Mouse (Mus musculus): Measurements from ENCODE around the gene Itgav. TPM values are rescaled to one million over a fixed set of nuclear protein-coding genes. Genes with fewer than 3 reads are reported as not detected.

The Itgav gene
- polyA plus RNA-seq, 1 experiment from 2014 or later: 23.0 TPM

DNA sequence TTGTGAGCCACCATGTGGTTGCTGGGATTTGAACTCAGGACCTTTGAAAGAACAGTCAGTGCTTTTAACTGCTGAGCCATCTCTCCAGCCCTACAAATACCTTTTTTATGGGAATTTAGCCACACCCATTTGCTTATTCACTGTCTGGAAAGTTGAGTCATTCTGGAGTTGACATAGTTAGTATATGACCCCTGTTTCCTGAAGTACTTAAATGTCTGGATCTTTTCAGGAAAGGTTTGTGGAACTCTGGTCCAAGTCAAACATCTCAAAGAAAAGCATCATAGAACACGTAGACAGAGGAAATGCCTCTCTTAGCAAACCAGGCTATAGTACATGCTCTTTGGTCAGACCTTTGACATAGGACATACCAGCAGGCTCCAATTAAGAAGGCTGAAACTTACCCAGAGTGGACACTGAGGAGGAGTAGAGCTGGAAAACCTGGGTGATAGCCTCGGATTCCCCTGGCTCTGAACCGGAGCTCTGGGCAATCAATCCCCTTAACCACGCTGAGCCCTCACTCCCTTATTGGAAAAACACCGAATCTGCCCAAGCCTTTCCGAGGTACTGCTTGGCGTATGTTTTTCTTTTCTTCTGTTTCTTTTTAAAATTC is 34.5 kb downstream of the Itgav start:
- Histone ChIP-seq H3K27ac (peak overlapping the region; percentile 64), H3K4me2 (replicated peaks) (peak overlapping the region; percentile 41), H3K27me3 (no peaks in the 10 kb centered on the region), H3K4me3 (replicated peaks) (peak overlapping the region; percentile 17; the same call in 1 of the 2 replicates), H3K9ac (replicated peaks) (peak overlapping the region; percentile 37; the same call in 1 of the 2 replicates), H3K9me3 (no peaks in the 10 kb centered on the region), H3K36me3 (0 out of 2 replicates have a peak, but pooled peaks cover 2% of the 10 kb centered on the region), H3K4me1 (replicated peaks) (peaks cover 14% of the 10 kb centered on the region)
- 0 out of 2 replicates have a peak, but pooled peaks have one; percentile 35 for ATAC-seq
- 37% methylated on average over 7 of the region's 7 CpGs for WGBS

DNA sequence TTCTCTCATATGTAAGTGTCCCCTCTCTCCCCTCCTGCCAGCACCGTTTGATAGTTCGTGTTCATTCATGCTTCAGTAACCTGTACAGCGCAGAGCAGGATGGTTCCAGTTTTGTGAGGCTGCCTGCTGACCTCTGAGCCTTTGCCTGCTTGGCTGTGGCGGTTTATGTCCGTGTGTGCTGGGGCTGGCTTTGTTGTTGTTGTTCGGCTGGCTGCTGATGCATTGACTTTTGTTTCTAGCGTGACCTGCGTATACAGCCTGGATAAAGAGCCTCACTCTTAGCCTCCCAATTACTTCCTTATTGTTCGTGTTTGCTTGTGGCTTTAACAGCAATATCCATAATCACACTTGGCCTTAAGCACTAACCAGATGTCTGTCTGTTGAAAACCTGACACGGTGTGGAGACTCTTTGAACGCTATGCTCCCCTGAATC is 35.0 kb downstream of the Itgav start:
- H3K36me3 ChIP-seq: 0 out of 2 replicates have a peak, but pooled peaks cover 2% of the 10 kb centered on the region
- peak; percentile 87 for ATAC-seq
- peak overlapping the region; percentile 37; the same call in 1 of the 2 replicates for H3K9ac ChIP-seq (replicated peaks)
- peaks cover 14% of the 10 kb centered on the region for H3K4me1 ChIP-seq (replicated peaks)
- peak overlapping the region; percentile 64 for H3K27ac ChIP-seq
- no peaks in the 10 kb centered on the region for H3K27me3 ChIP-seq
- WGBS: 22% methylated on average over 11 of the region's 11 CpGs
- H3K4me3 ChIP-seq (replicated peaks): peak overlapping the region; percentile 17; the same call in 1 of the 2 replicates
- no peaks in the 10 kb centered on the region for H3K9me3 ChIP-seq
- peak overlapping the region; percentile 41 for H3K4me2 ChIP-seq (replicated peaks)

DNA sequence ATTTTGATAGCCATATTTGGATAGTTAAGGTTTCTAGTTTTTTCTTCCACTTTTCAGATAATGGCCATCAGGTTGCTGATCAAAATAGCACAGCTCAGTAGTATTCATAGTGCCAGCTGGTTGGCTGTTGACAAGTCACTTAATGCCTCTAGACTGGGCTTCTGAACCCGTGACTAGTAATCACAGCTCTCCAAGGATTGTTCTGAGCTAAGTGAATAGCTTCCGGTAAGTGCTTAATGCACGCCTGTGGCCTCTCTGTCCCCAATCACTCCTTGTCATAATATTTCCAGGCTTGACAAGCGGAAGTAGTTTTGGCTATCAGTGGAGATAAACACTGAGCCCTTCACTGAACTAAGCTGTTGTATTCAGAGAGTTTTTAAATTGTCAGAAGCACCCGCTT is 35.5 kb downstream of the Itgav start:
- Histone ChIP-seq H3K9me3 (no peaks in the 10 kb centered on the region), H3K36me3 (0 out of 2 replicates have a peak, but pooled peaks cover 2% of the 10 kb centered on the region), H3K9ac (replicated peaks) (no peak overlapping the region), H3K4me3 (replicated peaks) (no peak overlapping the region), H3K27me3 (no peaks in the 10 kb centered on the region), H3K4me1 (replicated peaks) (peaks cover 14% of the 10 kb centered on the region), H3K4me2 (replicated peaks) (peak overlapping the region; percentile 41; the same call in 1 of the 2 replicates), H3K27ac (peak overlapping the region; percentile 64; the same call in 1 of the 2 replicates)
- peak; percentile 85 for ATAC-seq
- WGBS: 51% methylated on average over 5 of the region's 5 CpGs

DNA sequence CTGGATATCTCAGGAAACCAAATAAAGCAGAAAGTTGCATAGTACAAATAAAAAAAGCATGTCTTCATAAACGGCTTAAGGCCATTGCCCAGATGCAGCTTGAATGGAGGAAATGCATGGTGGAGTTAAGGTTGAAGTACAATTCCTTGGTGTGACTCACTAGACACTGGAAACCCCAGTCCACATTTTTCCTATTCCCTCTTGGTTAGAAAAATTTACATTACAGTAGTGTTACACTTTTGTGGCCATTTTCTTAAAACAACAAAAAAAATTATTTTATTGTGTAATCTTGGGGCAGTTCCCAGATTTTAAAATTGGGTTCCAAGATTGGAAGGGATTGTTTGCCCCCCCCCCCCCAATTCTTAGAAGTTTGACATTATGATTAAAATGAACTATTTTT is 35.9 kb downstream of the Itgav start:
- no peaks in the 10 kb centered on the region for H3K9me3 ChIP-seq
- no peaks in the 10 kb centered on the region for H3K27me3 ChIP-seq
- ATAC-seq: no peak
- peaks cover 14% of the 10 kb centered on the region for H3K4me1 ChIP-seq (replicated peaks)
- H3K4me2 ChIP-seq (replicated peaks): no peak overlapping the region
- H3K9ac ChIP-seq (replicated peaks): no peak overlapping the region
- 0 out of 2 replicates have a peak, but pooled peaks cover 2% of the 10 kb centered on the region for H3K36me3 ChIP-seq
- H3K27ac ChIP-seq: no peak overlapping the region
- H3K4me3 ChIP-seq (replicated peaks): no peak overlapping the region
- WGBS: 73% methylated on average over 1 of the region's 1 CpGs

DNA sequence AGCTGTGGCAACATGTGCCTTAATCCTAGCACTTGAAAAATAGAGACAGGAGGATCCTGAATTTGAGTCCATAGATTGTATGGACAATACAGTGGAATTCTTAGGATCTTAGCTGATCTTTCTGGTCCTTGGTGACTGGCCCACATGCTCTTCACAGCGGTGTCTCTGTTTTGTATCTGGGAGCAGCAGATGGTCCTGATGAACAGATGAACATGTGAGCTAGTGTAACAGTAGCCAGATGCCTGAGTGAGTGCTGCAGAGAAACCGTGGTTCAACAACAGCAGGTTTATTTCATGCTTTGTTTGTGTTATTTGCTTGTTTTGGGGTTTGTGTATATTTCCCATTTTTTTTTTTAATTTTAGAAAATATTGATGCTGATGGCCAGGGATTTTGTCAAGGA is 37.3 kb downstream of the Itgav start:
- ATAC-seq: no peak
- no peaks in the 10 kb centered on the region for H3K9me3 ChIP-seq
- WGBS: 75% methylated on average over 2 of the region's 2 CpGs
- no peak overlapping the region for H3K9ac ChIP-seq (replicated peaks)
- H3K27ac ChIP-seq: no peak overlapping the region
- peaks cover 14% of the 10 kb centered on the region for H3K4me1 ChIP-seq (replicated peaks)
- H3K36me3 ChIP-seq: no peaks in the 10 kb centered on the region
- H3K4me2 ChIP-seq (replicated peaks): no peak overlapping the region
- H3K4me3 ChIP-seq (replicated peaks): no peak overlapping the region
- no peaks in the 10 kb centered on the region for H3K27me3 ChIP-seq

DNA sequence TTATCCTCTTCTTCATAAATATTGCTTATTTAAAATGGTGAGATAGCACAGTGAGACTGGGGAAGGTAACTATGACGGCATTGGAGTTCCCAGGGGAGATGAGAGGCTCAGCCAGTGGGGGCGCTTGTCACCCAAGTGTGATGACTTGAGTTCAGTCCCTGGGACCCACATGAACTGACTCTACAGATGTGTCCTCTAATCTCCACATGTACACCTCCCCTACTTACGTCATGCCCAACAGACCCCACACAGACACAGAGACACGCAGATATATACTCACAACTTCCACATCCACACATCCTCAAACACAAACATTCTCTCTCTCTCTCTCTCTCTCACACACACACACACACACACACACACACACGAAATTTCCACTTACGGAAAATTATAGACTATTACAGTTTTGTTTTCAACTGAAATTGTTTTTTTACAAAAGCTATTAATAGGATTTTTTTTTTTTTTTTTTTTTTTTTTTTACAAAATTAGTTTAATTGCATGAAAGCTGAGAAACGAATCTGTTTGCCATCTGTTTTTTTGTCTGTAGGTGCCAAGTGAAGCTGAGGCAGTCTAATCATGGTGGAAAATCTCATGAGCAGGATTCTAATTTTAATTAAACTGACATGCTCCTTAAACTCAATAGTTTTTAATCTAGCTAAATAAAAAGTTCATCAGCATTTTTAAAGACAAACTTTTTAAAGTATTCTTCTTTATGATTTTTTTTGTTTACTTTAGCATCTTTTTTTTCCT is 38.1 kb downstream of the Itgav start:
- Histone ChIP-seq H3K9ac (replicated peaks) (no peak overlapping the region), H3K27me3 (no peaks in the 10 kb centered on the region), H3K9me3 (no peaks in the 10 kb centered on the region), H3K27ac (no peak overlapping the region), H3K36me3 (no peaks in the 10 kb centered on the region), H3K4me3 (replicated peaks) (no peak overlapping the region), H3K4me2 (replicated peaks) (no peak overlapping the region), H3K4me1 (replicated peaks) (peaks cover 14% of the 10 kb centered on the region)
- no peak for ATAC-seq
- WGBS: 81% methylated on average over 7 of the region's 7 CpGs

DNA sequence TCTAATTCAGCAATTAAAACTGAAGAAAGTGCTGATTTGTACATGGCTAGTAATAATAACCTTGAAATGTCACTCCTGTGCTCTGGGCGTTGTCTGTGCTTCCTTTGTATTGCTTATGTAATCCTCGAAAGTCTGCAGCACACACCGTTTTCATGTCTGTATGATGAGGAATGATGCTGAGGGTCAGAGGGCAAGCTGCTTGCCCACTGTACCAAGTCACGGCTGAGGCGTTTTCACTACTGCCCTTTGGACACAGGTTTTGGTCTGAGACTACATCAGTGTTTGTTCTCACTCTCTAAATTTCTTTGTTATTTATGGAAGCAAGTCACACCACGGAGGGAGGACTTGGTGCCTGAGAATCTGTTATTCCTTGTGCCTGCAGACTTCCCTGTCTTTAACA is 41.9 kb downstream of the Itgav start:
- no peak overlapping the region for H3K27ac ChIP-seq
- no peak overlapping the region for H3K4me2 ChIP-seq (replicated peaks)
- 85% methylated on average over 6 of the region's 6 CpGs for WGBS
- H3K4me1 ChIP-seq (replicated peaks): no peaks in the 10 kb centered on the region
- no peak for ATAC-seq
- no peaks in the 10 kb centered on the region for H3K36me3 ChIP-seq
- H3K9me3 ChIP-seq: no peaks in the 10 kb centered on the region
- H3K4me3 ChIP-seq (replicated peaks): no peak overlapping the region
- H3K27me3 ChIP-seq: no peaks in the 10 kb centered on the region
- no peak overlapping the region for H3K9ac ChIP-seq (replicated peaks)

DNA sequence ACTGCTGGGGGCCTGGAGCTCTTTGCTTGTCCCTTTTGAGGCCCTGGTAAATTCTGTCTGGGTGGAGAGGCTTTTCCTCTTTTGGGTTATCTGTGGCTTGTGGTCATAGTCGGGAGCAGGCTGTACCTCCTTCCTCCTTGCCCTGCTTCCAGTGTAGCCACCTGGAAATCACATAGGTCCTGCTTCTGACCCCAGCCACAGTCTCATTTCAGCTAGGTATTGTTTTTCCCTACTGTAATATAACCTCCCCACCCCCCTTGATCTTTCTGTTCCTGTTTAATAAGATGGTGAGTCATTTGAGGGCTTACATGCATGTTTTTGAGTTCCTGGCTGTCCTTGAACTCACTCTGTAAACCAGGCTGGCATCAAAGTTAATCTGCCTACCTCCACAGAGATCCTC is 42.7 kb downstream of the Itgav start:
- H3K27ac ChIP-seq: no peak overlapping the region
- H3K36me3 ChIP-seq: no peaks in the 10 kb centered on the region
- no peak for ATAC-seq
- H3K9ac ChIP-seq (replicated peaks): no peak overlapping the region
- H3K4me1 ChIP-seq (replicated peaks): no peaks in the 10 kb centered on the region
- H3K4me2 ChIP-seq (replicated peaks): no peak overlapping the region
- WGBS: 90% methylated on average over 1 of the region's 1 CpGs
- H3K4me3 ChIP-seq (replicated peaks): no peak overlapping the region
- H3K9me3 ChIP-seq: no peaks in the 10 kb centered on the region
- no peaks in the 10 kb centered on the region for H3K27me3 ChIP-seq

DNA sequence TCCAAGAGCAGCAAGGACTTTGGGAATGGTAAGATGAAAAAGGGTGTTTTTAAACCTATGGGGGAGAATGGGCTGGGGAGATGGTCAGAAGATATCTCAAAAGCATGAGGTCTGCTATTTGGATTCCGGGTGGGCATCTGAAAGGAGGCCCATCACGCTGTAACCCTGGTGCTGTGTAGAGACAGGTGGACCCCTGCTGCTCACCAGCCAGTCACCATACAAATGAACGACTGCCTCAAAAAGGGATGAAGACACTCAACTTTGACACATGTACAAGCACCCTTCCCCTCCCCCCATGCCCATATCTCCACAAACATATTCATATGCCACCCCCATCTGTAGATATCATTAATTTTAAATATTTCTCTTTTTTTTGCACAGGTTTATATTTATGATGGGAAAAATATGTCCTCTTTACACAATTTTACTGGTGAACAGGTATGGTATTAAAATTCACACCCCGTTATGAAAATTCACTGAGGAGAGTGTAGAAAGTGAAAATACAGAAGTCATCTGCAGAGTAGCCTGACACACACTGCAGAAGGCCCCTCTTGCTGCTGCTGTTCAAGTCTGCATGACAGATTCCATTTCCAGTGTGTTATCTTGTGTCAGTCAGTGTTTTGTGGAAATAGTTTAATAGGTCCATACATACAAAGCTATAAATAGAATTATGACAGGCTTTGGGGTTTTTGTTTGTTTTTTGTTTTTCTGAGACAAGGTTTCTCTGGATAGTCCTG is 44.3 kb downstream of the Itgav start:
- Histone ChIP-seq H3K27ac (no peak overlapping the region), H3K4me2 (replicated peaks) (no peak overlapping the region), H3K36me3 (peaks cover 8% of the 10 kb centered on the region), H3K4me1 (replicated peaks) (no peaks in the 10 kb centered on the region), H3K9ac (replicated peaks) (no peak overlapping the region), H3K9me3 (no peaks in the 10 kb centered on the region), H3K27me3 (no peaks in the 10 kb centered on the region), H3K4me3 (replicated peaks) (no peak overlapping the region)
- no peak for ATAC-seq
- WGBS: 85% methylated on average over 4 of the region's 4 CpGs

DNA sequence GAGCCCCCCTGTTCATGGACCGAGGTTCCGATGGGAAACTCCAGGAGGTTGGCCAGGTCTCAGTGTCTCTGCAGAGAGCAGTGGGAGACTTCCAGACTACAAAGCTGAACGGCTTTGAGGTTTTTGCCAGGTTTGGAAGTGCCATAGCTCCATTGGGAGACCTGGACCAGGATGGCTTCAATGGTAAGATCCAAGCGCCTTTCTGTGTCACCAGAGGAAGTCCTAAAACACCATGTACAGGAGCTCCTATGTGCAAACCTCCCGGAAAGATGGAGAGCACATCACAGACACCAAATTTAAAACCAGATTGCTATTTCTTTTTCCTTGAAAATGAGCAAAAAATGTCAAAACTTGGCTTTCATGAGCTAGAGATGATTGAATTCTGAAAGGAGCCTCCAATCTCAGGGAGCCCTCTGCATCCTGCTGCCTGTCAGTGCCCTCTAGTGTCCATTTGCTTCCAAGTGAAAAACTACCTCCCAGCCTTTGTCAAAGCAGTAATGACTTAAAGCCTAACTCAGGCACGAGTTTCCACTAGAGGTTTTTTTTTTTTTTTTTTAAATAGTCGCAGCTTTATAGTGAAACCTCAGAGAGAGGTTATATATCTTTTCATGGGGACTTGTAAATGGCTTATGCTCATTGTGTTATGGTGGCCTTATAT is 47.1 kb downstream of the Itgav start:
- Histone ChIP-seq H3K9me3 (no peaks in the 10 kb centered on the region), H3K9ac (replicated peaks) (no peak overlapping the region), H3K36me3 (peaks cover 10% of the 10 kb centered on the region), H3K27ac (no peak overlapping the region), H3K4me3 (replicated peaks) (no peak overlapping the region), H3K4me2 (replicated peaks) (no peak overlapping the region), H3K4me1 (replicated peaks) (no peaks in the 10 kb centered on the region), H3K27me3 (no peaks in the 10 kb centered on the region)
- no peak; the same call in 1 of the 2 replicates for ATAC-seq
- WGBS: 67% methylated on average over 7 of the region's 7 CpGs

DNA sequence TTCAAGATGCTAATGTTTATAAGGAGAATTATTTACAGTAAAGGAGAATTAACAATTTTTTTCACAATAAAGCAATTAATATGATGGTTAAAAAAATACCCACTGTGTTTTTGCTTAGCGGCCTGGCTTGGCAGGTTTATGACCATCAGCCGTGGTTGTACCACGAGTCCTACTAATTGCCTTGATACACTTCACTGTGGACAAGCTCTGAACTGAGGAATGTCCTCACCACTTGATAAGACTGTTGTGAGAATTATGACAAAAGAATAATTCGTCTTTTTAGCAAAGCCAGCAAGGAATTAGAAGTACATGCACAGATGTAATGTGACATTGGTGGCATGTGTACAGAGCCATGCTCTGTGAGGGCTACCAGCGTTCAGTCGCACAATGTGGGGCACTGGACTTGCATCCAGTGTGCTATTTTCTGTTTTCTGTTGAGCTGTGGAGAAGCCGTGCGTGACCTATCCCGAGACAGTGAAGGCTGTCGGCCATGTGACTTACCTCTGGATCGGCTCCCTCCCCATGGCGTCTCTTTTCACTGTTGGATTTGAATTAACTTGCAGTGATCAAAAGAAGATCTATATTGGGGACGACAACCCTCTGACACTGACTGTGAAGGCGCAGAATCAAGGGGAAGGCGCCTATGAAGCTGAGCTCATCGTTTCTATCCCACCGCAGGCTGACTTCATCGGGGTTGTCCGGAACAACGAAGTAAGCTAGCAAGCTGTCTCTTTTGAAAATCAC is 67.3 kb downstream of the Itgav start:
- peak overlapping the region; percentile 26 for H3K4me3 ChIP-seq (replicated peaks)
- H3K9ac ChIP-seq (replicated peaks): no peak overlapping the region
- H3K27ac ChIP-seq: peak overlapping the region; percentile 83
- peak; percentile 93 for ATAC-seq
- WGBS: 37% methylated on average over 20 of the region's 20 CpGs
- H3K9me3 ChIP-seq: no peaks in the 10 kb centered on the region
- H3K4me2 ChIP-seq (replicated peaks): peak overlapping the region; percentile 42
- H3K27me3 ChIP-seq: no peaks in the 10 kb centered on the region
- H3K36me3 ChIP-seq: peaks cover 7% of the 10 kb centered on the region; the same call in 1 of the 2 replicates
- peaks cover 13% of the 10 kb centered on the region; the same call in 1 of the 2 replicates for H3K4me1 ChIP-seq (replicated peaks)
